Mouse (Mus musculus): ENCODE measurements around the gene Gm20388.

Gm20388 gene

DNA sequence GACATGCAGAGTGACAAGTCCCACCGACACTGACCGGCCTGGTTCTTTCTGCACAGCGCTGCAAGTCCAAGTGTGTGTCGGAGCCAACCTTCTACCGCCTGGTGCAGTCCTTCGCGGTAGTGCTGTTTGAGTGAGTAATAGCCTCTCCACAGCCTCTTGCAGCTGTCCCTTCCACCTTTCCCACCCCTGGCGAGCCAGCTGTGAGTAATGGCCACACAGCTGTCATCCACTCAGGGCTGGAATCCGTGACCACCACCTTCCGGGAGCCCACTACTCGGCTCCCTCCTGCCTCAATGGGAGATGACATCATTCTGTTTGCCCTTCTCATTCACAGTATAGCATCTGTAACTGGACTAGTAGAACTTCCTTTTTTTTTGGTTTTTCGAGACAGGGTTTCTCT is 239.4 kb downstream of the Gm20388 start:
- DNase-seq (ENCODE audit: extremely low read depth, insufficient read length, low spot score): peak; percentile 52

DNA sequence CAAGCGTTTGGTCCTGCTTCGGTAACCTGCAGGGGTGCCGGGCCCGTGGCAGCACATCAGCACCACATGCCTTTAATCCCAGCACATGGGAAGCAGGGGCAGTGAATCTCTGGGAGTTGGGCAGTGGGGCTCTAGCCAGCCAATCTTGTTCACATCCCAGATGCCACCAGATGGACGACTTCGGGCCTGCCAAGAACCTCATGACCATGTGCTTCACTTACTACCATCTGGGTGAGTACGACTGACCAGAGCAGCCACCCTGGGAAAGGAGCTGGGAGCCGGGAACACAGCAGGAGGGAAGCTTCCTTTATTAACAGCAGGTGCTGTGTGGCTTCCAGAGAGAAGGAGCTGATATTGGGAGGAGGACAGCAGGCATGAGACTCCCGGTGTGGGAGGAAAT is 240.5 kb downstream of the Gm20388 start:
- DNase-seq (ENCODE audit: extremely low read depth, insufficient read length, low spot score): no peak

DNA sequence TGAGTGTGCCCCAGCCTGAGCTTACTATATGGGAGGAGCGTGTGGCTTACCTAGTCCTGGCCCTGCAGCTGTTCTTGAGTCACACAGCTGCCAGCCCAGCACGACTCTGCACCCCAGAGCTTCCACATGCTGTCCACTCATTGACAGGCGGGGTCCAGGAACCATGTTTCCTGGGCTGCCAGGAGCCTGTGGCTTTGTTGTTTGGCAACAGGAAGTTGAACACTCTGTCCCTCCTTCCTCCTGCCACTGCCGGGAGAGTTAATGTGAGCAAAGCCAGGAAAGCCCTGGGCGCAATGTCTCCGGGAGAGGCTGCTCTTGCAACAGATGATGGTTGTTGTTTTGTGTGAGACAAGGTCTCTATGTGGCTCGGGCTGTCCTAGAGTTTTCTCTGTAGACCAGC is 242.0 kb downstream of the Gm20388 start:
- DNase-seq (ENCODE audit: extremely low read depth, insufficient read length, low spot score): peak; percentile 44

DNA sequence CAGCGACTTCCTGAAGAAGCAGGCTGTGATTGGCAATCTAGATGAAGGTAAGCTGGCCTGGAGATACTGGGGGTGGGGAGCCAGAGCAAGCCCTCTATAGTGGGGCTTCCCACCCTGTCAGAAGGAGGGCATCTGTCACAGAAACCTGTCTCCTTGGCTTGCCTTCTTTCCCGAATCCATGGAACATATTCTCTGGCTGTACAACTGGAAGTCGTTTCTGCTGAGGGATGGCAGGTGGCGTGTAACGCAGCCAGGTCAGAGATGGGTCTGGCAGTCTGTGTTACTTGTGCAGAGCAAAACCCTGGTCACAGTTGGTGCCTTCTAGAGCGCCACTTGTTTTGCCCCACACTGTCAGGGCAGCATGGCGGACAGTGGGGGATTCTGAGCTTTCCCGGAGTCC is 249.7 kb downstream of the Gm20388 start:
- no peak for DNase-seq (ENCODE audit: extremely low read depth, insufficient read length, low spot score)

DNA sequence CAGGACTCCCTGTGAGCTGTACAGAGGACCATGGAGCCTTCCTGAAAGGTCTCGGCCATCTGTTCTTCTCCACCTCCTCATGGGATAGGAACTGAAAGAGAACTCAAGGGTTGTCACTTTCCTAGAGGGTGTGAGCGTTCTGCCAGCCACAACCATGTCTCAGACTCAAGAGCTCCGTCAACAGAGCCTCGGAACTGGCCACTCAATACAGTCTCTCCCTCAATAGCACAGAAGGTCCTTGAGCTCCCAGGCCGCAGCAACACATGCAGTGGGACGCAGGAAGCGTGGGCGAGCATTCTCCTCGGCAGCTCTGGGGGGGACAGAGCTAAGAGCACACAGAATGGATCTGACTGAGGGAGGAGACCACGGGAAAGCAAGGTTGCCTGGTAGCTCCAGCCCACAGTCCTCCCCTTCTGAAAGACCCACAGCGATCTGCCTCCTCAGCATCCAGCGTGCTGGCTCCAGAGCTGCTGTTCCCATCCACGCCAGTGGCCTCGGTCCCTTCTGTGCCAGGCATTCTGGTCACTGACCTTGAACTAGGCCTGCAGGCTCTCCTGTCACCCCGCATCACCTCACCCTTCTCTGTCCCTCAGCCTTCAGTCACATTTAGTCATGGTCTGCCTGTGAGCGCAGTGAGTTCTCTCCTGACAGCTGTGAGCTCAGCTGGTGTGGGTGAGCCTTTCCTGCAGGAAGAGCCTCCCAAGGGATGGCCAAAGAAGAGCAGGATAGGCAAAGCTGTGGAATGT is 251.2 kb downstream of the Gm20388 start:
- DNase-seq (ENCODE audit: extremely low read depth, insufficient read length, low spot score): no peak

DNA sequence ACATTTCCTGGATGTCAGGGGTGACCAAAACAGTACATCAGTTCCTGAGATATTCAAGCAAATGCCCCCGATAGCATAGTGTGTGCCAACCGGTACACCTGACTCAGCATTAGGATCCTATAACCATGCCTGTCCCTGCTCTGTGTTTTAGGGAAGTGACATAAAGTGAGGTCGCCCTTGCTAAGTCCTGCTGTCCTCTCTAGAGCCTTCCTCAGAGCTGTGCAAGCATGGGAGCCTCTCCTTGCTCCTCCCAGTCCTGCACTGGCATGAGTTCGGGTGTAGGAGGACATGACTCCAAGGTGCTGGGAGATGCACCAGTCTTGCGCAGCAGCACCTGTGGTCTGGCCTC is 251.7 kb downstream of the Gm20388 start:
- DNase-seq (ENCODE audit: extremely low read depth, insufficient read length, low spot score): no peak

DNA sequence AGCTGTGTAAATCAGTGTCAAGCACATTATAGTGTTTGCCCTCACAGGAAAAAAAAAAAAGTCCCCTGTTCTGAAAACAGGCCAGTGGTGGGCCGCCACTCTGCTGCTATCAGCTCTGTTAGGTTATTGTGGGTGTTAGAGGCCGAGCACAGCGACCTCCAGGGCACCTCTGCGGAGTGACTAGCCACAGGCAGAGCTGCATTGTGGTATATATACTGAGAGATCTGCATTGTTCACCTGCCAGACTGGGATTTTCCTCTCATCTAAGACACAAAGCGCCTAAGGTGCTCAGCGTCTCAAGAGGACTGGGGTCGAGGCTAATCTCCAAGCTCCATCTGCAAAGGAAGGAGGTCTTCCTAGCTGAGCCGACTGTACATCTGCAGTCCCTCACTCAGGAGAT is 252.7 kb downstream of the Gm20388 start:
- DNase-seq (ENCODE audit: extremely low read depth, insufficient read length, low spot score): no peak

DNA sequence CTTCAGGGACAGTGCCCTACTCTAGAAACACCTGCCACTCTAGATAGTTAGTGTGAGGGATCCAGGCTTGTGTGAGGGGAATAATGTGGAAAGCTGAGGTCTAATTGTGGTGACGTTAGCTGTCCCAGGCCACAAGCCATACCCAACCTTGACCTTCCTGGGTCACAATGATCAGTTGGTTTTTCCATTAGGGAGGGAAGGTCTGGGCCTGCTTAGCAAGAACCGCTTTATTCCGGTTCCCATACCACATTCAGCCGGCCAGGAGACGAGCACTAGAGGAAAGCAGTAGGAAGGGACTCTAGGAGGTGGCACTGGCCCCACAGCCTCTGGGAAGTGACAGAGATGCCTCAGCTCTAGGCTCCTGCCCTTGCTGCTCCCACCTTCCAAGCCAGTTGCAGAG is 253.4 kb downstream of the Gm20388 start:
- DNase-seq (ENCODE audit: extremely low read depth, insufficient read length, low spot score): no peak

DNA sequence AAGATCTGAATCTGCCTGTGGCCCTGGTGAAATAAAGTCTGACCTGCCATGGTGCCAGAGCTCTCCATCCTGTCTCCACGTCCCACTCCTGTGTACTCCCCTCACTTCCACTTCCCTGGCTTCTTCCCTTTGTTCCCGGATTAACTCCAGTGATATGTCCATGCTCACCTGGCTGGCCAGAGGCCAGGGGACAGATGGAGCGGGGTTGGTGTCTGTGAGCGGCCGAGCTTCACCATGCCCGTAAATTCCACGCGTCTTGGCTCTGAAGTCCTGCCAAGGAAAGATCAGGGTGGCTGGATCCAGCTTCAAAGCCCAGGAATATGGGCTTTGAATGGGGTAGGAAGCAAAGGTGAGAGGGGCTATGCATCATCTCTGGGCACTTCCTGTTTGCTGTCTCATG is 256.5 kb downstream of the Gm20388 start:
- DNase-seq (ENCODE audit: extremely low read depth, insufficient read length, low spot score): no peak

DNA sequence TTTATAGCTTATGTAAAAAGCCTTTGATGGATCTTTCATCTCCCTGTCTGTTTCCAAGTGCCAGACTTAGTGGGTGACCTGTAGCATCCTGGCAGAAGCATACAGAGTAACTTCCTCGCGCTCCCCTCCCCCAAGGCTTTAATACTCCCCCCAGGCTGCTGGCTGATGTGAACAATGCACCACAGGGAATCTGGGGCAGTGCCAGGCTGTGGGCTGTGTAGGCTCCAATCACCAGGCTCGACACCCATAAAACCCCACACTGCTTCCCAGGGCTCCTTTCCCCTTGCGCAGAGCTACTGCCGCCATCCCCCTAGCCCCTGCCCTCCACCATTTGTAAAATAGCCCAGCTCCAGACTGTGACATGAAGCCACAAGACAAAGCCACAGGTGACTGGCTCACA is 257.2 kb downstream of the Gm20388 start:
- DNase-seq (ENCODE audit: extremely low read depth, insufficient read length, low spot score): no peak

DNA sequence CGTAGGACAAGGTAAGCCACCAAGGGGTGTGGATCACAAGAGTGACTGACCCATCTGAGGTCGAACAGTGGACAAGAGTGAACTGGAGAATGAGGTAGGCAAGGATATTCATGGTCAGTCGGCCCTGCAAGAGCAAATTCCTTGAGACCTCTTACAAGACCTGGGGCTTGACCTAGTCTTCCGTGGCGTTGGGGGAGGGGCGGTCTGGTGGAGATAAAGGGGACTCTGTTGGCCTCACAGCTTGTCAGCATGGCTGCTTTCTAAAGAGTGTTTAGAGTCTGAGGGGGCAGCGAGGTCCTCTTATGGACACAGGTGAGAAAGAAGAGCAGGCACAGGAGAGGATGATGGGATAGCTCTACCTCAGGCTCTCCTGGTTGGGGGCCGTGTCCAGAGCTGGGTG is 258.5 kb downstream of the Gm20388 start:
- no peak for DNase-seq (ENCODE audit: extremely low read depth, insufficient read length, low spot score)

DNA sequence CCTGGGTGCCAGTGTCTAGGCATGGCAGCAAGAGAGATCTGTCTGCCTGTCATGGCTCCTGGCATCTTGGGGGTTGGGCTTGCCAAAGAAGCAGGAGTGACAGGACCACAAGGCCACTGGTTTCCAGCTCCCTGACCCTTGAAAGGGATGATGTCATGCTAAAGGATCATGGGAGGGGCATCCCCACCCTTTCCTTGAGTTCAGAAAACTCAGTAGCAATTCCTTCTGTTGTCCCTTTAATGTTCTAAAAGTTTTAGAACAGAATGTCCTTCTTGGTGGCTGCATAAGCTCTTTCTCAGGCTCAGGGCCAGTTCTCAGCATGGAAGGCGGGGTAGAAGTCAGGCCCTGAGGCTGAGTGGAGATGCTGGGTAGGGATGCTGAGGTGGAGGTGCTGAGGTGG is 262.6 kb downstream of the Gm20388 start:
- no peak for DNase-seq (ENCODE audit: extremely low read depth, insufficient read length, low spot score)

DNA sequence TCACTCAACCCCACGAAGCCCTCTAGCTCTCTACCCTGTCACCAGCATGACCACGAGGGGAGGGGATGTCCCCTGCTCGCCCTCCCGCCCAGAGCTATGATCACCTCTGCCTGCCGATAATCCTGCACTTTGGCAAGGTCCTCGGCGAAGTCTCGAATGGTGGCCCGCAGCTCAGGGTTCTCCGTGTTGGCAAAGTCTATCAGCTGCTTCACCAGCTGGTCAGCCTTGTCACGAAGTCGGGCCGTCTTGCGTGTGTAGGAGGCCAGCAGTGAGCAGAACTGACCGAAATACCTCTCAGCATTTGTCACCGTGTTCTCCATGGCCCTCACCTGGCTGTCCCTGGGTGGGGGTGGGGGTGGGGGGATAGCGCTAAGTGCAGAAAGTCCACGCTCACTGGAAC is 264.0 kb downstream of the Gm20388 start:
- no peak for DNase-seq (ENCODE audit: extremely low read depth, insufficient read length, low spot score)

DNA sequence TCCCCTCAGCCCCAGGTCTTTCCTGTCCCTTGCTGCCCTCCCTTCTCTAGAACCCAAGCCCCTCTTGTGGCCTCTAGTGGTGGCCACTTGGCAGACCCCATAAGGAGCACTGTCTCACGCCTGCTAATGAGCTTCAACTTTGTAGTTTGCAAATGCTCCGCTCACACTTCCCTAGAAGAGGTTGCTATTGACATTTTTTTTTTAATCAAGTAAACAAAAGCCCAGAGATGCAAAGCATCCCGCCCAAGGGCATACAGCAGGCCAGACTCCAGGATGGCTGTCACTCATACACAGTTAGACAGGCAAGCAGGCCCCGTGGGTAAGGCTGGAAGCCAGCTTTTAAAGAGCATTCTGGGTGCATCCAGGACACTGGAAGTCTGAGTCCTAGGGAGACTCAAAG is 266.0 kb downstream of the Gm20388 start:
- no peak for DNase-seq (ENCODE audit: extremely low read depth, insufficient read length, low spot score)

DNA sequence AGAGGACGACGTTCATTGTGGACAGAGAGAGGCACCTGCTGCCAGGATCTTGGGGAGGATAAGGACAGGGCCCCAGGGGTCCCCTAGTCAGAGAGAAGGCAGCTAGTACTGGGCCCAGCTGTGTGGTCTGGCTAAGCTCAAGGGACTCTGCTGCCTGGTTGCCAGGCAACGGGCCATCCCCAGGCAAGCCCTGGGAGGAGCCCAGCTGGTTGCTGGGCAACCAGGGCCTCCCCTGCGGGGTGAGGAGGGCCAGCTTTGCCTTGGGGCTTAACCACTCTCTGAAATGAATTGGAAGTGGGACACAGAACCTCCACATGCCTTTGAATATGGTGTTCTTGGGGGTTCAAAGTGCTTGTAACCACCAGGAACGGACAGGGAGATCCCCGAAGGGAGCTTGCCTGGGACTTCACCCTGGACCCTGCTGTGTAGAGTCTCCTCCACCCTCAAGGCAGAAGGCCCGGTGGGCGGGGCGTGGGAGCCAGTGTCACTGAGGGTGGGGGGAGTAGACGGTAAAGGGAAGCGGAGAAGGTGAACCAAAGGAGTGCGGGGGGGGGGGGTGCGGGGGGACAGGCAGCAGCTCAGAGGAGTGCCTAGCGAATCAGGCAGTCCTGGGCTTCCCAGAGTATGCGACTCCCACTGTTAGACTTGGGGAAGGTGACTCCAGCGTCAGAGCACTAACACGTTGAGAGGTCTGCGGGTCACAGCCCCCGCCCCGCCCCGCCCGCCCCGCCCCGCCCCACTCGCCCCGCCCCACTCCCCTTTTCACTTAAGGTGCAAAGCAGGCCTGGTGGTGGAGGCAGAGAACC is 266.9 kb downstream of the Gm20388 start, which contains the start of gene Fam92b:
Gene Fam92b (minus strand): TSS at position 149 of the 806 bp plus-strand sequence.
- DNase-seq (ENCODE audit: extremely low read depth, insufficient read length, low spot score): peak; percentile 45

DNA sequence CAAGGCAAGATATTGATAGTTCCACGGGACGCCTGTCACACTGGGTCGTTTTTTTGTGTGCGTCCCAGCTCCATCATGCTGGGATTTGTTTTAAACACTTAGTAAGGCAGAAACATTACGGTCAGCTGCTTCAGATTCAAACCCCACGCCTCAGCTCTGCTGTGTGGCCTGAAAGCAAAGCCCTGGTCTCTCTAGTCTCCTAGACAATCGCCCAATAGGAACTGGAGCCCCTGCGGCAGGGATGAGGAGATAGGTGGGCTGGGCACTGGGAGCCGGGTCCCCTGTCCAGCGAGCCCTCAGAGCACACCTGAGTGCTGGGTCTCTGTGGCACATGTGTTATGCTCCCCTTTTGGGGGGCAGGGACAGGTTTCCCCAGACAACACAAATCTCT is 267.5 kb downstream of the Gm20388 start:
- DNase-seq (ENCODE audit: extremely low read depth, insufficient read length, low spot score): no peak

DNA sequence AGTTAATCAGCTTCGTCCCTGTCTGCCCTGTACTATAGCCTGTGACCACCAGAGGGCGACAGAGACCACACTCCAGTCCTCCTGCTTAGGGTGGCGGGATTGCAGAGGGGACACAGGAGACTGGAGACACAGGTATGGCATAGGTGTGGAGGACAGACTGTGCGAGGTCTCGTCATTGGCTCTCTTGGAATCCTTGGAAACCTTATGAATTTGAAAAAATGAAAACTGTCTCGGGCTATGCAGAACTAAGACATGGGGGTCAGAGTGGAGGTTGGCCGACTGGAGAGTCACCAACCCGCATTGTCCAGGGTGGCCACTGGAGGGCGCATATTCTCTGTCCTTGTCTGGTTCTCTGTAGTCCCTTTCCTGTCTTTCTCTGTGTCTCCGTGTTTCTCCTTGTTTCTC is 268.4 kb downstream of the Gm20388 start:
- DNase-seq (ENCODE audit: extremely low read depth, insufficient read length, low spot score): peak; percentile 70

DNA sequence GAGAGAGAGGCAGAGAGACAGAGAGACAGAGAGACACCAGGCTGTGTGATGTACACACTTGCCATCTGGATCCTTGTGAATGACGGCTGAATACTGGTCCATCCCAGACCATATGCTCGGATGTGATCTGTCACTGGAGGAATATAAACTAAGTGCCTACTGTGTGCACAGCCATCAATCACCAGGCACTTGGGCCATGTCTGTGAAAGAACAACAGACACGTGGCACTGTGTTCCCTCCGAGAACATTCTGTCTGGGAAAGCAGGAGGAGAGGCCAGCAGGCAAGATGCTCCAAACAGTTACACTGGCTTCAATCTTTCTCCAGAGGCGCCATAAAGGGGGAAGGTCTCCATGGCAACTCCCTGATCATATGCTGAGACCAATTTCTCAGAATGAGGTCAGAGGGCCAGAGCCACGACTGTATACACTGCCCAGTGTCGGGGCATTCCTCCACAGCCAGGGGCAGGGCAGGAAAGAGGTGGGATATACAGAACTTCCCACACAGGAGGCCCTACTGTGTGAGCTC is 269.9 kb downstream of the Gm20388 start:
- no peak for DNase-seq (ENCODE audit: extremely low read depth, insufficient read length, low spot score)

DNA sequence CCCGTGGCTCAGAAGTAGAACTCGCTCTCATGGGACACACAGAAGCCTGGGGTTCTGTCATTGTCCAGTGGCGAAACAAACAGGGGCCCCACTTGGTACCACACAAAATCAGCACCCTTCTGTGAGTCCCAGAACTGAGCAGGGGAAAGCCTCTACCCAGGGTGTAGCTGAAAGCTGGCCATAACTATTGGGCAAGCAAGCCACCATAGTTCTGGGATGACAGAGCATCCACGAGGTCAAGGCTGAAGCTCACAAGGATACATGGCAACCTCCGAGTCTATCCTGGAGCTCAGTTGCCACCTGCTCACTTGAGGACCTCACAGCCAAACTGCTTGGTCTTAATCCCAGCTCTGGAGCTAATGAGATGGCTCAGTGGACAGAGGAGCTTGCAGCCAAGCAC is 270.6 kb downstream of the Gm20388 start:
- no peak for DNase-seq (ENCODE audit: extremely low read depth, insufficient read length, low spot score)

DNA sequence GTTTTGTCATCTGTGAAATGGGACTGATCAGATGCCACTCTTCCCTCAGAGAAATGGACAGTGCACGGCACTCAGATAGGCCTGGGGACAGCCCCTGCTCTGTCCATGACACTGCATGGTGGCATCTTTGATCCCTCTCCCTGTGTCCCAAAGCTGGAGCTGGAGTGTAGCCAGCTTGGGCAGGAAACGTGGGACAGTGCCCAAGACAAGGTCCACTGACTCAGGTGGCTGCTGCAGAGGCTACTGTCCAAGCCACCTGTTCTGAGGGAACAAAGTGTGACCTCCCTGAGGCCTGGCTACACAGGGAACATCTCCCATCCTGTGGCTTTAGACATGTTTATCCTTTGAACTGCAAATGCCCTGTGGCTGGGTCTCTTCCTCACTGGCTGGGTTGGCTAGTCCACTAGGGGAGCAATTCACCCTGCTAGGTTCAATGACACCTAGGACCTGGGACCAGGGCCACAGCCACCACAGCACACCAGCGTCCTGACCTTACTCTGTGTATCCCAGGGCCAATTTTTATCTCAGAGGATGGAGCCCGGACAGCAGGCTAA is 271.3 kb downstream of the Gm20388 start:
- no peak for DNase-seq (ENCODE audit: extremely low read depth, insufficient read length, low spot score)

DNA sequence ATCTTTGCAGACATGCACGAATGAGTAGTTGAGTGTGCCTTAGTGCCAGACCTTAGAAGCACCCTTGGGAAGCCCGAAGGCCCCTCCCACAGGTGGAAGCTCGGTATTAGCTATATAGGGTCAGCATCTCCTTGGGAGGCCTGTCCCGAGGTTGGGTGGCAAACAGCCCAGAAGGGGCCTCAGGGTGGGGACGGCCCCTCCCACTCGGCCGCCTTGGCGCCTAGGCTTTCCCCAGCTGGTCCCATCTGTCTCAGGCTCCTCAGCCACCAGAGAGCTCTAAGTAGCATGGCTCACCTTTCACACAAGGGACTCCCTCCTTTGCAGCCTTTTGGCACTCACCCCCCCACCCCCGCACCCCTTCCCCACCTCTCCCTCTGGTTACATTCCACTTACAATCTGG is 273.7 kb downstream of the Gm20388 start:
- DNase-seq (ENCODE audit: extremely low read depth, insufficient read length, low spot score): no peak

Measured in 3134 (cell line).